Mouse (Mus musculus): ENCODE data around the gene Gal3st1. TPM values are rescaled to one million over a fixed set of nuclear protein-coding genes. Genes with fewer than 3 reads are reported as not detected.

Gal3st1 gene
- polyA plus RNA-seq (2012; rRNA removed), result 0.90 and 1.0 TPM in 2 replicates

DNA sequence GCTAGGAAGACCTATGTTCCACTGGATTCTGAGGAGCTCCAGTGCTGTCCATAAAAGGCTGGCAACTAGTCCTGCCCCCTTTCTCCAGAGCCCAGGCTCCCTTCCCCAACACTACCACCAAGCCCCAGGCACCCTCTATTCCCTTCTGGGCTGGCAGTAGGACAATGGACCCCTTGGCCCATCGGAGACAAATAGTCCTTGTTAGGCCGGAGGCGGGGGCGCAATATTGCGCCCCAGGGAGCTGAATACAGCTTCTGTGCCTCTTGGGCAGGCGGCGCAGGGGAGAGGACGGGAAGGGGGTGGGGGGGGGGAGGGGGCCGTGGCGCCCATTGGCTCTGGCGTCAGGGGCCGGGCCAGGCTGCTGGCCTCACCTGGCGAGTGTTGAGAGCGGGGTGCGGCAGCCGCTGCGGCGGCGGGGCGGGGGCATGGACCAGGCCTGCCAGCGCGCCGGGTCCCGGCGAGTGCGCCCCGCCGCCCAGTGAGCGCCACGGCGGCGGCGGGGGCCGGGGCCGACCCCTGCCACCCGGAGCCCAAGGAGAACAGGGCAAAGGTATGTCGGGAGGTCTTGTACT lies at the start of gene Gal3st1:
TSS of gene Gal3st1 (plus strand) at position 346 of the 572 bp plus-strand sequence.

DNA sequence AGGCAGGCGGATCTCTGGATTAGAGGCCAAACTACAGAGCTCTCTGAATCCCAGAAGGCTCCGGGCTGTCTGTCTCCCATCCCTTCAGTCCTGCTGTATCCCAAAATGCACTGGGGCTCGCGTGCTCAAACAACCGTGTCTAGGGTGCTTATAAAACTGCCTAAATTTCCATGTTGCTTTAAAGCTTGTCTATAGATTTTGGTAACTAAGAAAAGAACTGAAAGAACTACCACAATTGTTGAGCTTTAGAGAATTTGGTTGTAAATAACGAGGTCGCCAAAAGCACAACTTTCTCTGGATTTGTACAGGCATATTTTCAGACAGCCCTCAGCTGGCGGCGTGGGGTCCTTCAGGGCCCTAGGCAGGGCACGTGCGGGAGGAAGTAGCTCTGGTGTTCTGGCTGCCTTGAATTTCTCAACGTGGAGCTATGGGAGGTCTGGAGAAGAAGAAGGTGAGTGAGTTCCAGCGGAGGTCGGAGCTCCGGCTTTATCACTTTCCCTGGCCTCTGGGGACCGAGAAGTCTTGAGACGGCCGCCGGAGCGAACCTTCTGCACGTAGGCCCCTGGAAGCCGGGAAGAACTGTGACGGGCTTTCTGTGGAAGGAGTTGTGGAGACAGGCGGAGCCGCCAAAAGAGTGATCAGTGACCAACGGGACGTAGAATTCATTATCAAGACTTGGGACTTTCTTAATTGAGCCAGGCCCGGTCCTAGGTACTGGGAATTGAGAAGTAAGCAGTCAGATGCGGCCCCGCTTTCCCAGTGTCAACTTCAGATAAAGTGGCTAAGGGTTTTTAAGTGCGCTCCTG lies 19.6 kb upstream of the Gal3st1 start, which contains the start of gene Pes1:
TSS of gene Pes1 (plus strand) at position 366 of the 806 bp plus-strand sequence.

DNA sequence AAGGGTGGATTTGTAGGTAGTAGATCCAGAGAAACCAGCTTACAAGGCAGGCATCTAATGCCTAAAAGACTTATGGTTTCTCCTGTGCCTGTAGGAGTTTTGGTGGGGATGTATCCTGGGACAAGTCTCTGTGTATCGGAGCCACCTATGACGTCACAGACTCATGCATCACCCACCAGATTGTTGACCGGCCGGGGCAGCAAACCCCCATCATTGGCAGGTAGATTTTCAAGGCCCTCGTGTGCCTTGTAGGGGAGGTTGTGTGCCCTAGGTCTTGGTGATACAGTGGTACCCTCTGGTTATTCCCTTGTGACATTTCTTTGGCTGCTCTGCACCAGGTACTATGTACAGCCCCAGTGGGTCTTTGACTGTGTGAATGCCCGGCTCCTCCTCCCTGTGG lies 6.8 kb upstream of the Gal3st1 start, which contains the start of gene 4930556J24Rik:
TSS of gene 4930556J24Rik (minus strand) at position 101 of the 400 bp plus-strand sequence.

DNA sequence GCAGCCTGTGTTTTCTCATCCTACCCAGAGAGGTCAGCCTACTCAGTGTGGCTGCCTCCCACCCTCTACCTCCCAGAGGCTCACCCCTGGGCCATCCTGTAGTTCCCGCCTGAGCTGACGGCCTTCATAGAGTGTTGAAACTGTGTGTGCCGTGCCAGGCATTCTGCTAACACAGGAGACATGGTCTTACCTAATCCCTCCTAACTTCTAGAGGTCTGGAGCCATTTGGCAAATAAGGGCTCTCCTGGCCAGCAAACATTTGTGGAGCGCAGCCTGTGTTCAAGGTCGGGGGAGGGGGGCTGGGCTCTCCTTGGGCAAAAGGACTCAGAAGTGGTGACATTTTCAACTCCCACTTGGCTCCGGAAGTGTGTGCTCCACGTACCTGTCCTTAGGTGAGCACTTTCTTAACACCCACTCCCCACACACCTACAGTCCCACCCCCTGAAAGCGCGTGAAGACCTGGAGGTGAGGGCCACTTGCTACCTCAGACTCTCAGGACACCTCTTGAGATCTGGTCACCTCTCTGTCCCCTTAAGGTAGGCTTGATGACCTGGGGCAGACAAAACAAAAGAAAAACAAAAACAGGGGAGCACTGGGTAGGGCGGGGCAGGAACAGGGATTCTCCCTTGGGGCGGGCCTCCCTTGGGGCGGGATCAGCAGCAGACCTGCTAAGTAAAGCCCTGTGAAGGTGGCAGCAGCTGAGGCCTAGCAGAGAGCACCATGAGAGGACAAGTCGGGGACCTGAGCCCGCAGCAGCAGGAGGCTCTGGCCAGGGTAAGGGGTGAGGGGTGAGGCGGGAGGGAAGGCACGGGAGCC lies 47.9 kb downstream of the Gal3st1 start, which contains the start of gene Sec14l4:
TSS of gene Sec14l4 (plus strand) at position 337 of the 816 bp plus-strand sequence.

Other genes starting within 250 kb of the Gal3st1 start
- gene Osbp2, start 119.7 kb upstream of the Gal3st1 start, polyA plus RNA-seq (2012; rRNA removed), result 0.05 and 0.07 TPM in 2 replicates
- gene 4921536K21Rik, start 88.5 kb upstream of the Gal3st1 start, polyA plus RNA-seq (2012; rRNA removed), result 0.03 TPM in 2 replicates
- gene Dusp18, start 88.4 kb upstream of the Gal3st1 start, polyA plus RNA-seq (2012; rRNA removed), result 0.14 and 0.17 TPM in 2 replicates
- 0.27 and 0.32 TPM in 2 replicates for gene Slc35e4, start 69.0 kb upstream of the Gal3st1 start, polyA plus RNA-seq (2012; rRNA removed)
- gene Tcn2, start 51.5 kb upstream of the Gal3st1 start, polyA plus RNA-seq (2012; rRNA removed), result 12.6 and 15.1 TPM in 2 replicates
- gene Pes1, start 19.7 kb upstream of the Gal3st1 start, polyA plus RNA-seq (2012; rRNA removed), result 37.2 and 39.6 TPM in 2 replicates
- not detected in 2 replicates for gene 4930556J24Rik, start 6.9 kb upstream of the Gal3st1 start, polyA plus RNA-seq (2012; rRNA removed)
- gene Sec14l4, start 47.8 kb downstream of the Gal3st1 start, polyA plus RNA-seq (2012; rRNA removed), result 0.99 and 1.0 TPM in 2 replicates
- not detected in 2 replicates for gene Sec14l3, start 81.2 kb downstream of the Gal3st1 start, polyA plus RNA-seq (2012; rRNA removed)
- 13.6 and 14.1 TPM in 2 replicates for gene Mtfp1, start 111.8 kb downstream of the Gal3st1 start, polyA plus RNA-seq (2012; rRNA removed)
- 9.1 and 9.8 TPM in 2 replicates for gene Sec14l2, start 139.8 kb downstream of the Gal3st1 start, polyA plus RNA-seq (2012; rRNA removed)
- gene Rnf215, start 151.6 kb downstream of the Gal3st1 start, polyA plus RNA-seq (2012; rRNA removed), result 4.6 and 5.5 TPM in 2 replicates
- gene Ccdc157, start 176.7 kb downstream of the Gal3st1 start, polyA plus RNA-seq (2012; rRNA removed), result 0.90 and 0.99 TPM in 2 replicates
- gene Sf3a1, start 176.7 kb downstream of the Gal3st1 start, polyA plus RNA-seq (2012; rRNA removed), result 19.2 and 20.7 TPM in 2 replicates
- gene Tbc1d10a, start 203.2 kb downstream of the Gal3st1 start, polyA plus RNA-seq (2012; rRNA removed), result 6.1 TPM in 2 replicates
- gene Castor1, start 234.6 kb downstream of the Gal3st1 start, polyA plus RNA-seq (2012; rRNA removed), result 0.94 and 0.98 TPM in 2 replicates

Data from liver, embryonic 14 days (tissue).